ENCODE assay signal across 8 mouse cellular contexts in the genomic region with DNA sequence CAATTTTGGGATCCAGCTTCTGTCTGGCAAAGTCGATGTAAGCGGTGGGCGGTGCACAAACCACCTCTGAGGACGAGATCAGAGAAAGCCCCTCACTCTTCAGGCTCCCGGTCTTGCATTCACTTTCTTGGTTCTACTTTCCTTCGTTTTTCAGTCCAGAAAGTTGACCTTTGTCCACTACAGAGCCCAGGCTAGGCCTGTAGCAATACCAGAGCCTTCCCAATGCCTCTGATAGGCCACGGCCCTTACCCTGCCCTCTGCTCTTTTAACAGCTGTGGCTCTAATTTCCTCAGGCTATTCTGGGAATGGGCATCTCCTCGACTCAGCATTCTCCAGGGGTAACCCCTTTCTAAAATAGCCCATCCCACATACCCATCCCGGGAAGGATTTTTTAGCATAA. TPM values are rescaled to one million over a fixed set of nuclear protein-coding genes. Genes with fewer than 3 reads are reported as not detected.
A peak's percentile ranks its signal among the peaks of the same experiment; 100 is the strongest.
DNase-seq lines count a peak whose midpoint lies in the region; ATAC-seq and TF ChIP-seq lines count a peak whose summit lies in the region.

No protein-coding gene starts in this region.

- DNase-seq in kidney, adult 2 months, result peak; percentile 67
- no peak for DNase-seq in kidney, postnatal 14 days
- no peak for DNase-seq in hindbrain, postnatal 0 days (ENCODE audit: low spot score)
- no peak for DNase-seq in right cerebral cortex, postnatal 25 days
- DNase-seq in left cerebral cortex, adult 8-10 months (ENCODE audit: low spot score in 2 of 2), result no peak
- no peak for DNase-seq in ovary, adult 18-20 months (ENCODE audit: low spot score)

- 14% methylated on average over 9 of the region's 9 CpGs for WGBS in kidney, adult 2 months
- WGBS in embryonic facial prominence, embryonic 12.5 days, result 18% methylated on average over 9 of the region's 9 CpGs
- WGBS in hindbrain, postnatal 0 days, result 13% methylated on average over 9 of the region's 9 CpGs
- WGBS in midbrain, embryonic 15.5 days, result 18% methylated on average over 9 of the region's 9 CpGs

- H3K27me3 ChIP-seq in kidney, adult 2 months (replicated peaks; ENCODE audit: control insufficient read depth, insufficient read depth, low read length), result no peaks in the 10 kb centered on the region
- H3K27me3 ChIP-seq in embryonic facial prominence, embryonic 12.5 days, result no peaks in the 10 kb centered on the region
- no peaks in the 10 kb centered on the region for H3K27me3 ChIP-seq in hindbrain, postnatal 0 days (ENCODE audit: insufficient read depth, low read length)
- H3K27me3 ChIP-seq in midbrain, embryonic 15.5 days (replicated peaks), result no peaks in the 10 kb centered on the region

- peak overlapping the region; percentile 84 for H3K4me3 ChIP-seq in kidney, adult 2 months (ENCODE audit: insufficient read depth, low read depth, low read length)
- H3K4me3 ChIP-seq in embryonic facial prominence, embryonic 12.5 days, result peak overlapping the region; percentile 88
- H3K4me3 ChIP-seq in hindbrain, postnatal 0 days (ENCODE audit: low read length), result peak overlapping the region; percentile 64
- peak overlapping the region; percentile 59 for H3K4me3 ChIP-seq in midbrain, embryonic 15.5 days

- TF ChIP-seq POLR2A in kidney, adult 2 months (IDR thresholded peaks at IDR 0.05; ENCODE audit: low read depth, low read length), result no peak

- H3K9ac ChIP-seq in embryonic facial prominence, embryonic 12.5 days, result peak overlapping the region; percentile 91
- H3K9ac ChIP-seq in hindbrain, postnatal 0 days (replicated peaks; ENCODE audit: low read length), result peak overlapping the region; percentile 76
- peak overlapping the region; percentile 63 for H3K9ac ChIP-seq in midbrain, embryonic 15.5 days

- peaks cover 4% of the 10 kb centered on the region for H3K36me3 ChIP-seq in kidney, adult 2 months (ENCODE audit: control insufficient read depth, insufficient read depth, low read length)
- peaks cover 50% of the 10 kb centered on the region for H3K36me3 ChIP-seq in embryonic facial prominence, embryonic 12.5 days
- peaks cover 15% of the 10 kb centered on the region; the same call in 1 of the 2 replicates for H3K36me3 ChIP-seq in hindbrain, postnatal 0 days (ENCODE audit: insufficient read depth, low read length)
- H3K36me3 ChIP-seq in midbrain, embryonic 15.5 days (replicated peaks), result peaks cover 12% of the 10 kb centered on the region; the same call in 1 of the 2 replicates

- H3K9me3 ChIP-seq in embryonic facial prominence, embryonic 12.5 days, result no peaks in the 10 kb centered on the region
- H3K9me3 ChIP-seq in hindbrain, postnatal 0 days (ENCODE audit: low read length), result no peaks in the 10 kb centered on the region
- no peaks in the 10 kb centered on the region for H3K9me3 ChIP-seq in midbrain, embryonic 15.5 days

- peaks cover 20% of the 10 kb centered on the region for H3K4me1 ChIP-seq in kidney, adult 2 months (ENCODE audit: control insufficient read depth, insufficient read depth, low read length)
- H3K4me1 ChIP-seq in embryonic facial prominence, embryonic 12.5 days, result peaks cover 33% of the 10 kb centered on the region
- H3K4me1 ChIP-seq in hindbrain, postnatal 0 days (ENCODE audit: insufficient read depth, low read length), result peaks cover 21% of the 10 kb centered on the region
- peaks cover 39% of the 10 kb centered on the region for H3K4me1 ChIP-seq in midbrain, embryonic 15.5 days

- peak overlapping the region; percentile 49; the same call in 1 of the 2 replicates for H3K27ac ChIP-seq in kidney, adult 2 months (ENCODE audit: insufficient read depth, low read depth, low read length)
- H3K27ac ChIP-seq in embryonic facial prominence, embryonic 12.5 days, result peak overlapping the region; percentile 89
- peak overlapping the region; percentile 88; the same call in 1 of the 2 replicates for H3K27ac ChIP-seq in hindbrain, postnatal 0 days
- H3K27ac ChIP-seq in midbrain, embryonic 15.5 days, result peak overlapping the region; percentile 84

- TF ChIP-seq CTCF in kidney, adult 2 months (conservative IDR thresholded peaks at IDR 0.05; ENCODE audit: insufficient read depth, insufficient read length, low read depth, low read length), result no peak
- no peak for TF ChIP-seq CTCF in hindbrain, postnatal 0 days (IDR thresholded peaks at IDR 0.05; ENCODE audit: low read depth)

- H3K4me2 ChIP-seq in embryonic facial prominence, embryonic 12.5 days (replicated peaks), result peak overlapping the region; percentile 61
- peak overlapping the region; percentile 89 for H3K4me2 ChIP-seq in hindbrain, postnatal 0 days (ENCODE audit: low read depth, low read length)
- H3K4me2 ChIP-seq in midbrain, embryonic 15.5 days, result peak overlapping the region; percentile 87

- ATAC-seq in embryonic facial prominence, embryonic 12.5 days (ENCODE audit: insufficient number of reproducible peaks, insufficient read depth, low FRiP score, low TSS enrichment), result no peak
- no peak for ATAC-seq in hindbrain, postnatal 0 days
- ATAC-seq in midbrain, embryonic 15.5 days (replicated peaks), result no peak

RNA-seq across cellular contexts. Expression of a gene that starts 1.2 kb away (rescaled TPM):
- 1,044 and 1,055 TPM in 2 replicates for polyA plus RNA-seq in kidney, adult 2 months (2012; rRNA removed)
- 615 and 621 TPM in 2 replicates for polyA plus RNA-seq in embryonic facial prominence, embryonic 12.5 days (2016; fragmentation: Nextera tagmentation; extraction: Ambion mirVana)
- total RNA-seq in hindbrain, postnatal 0 days (2014; rRNA removed), result 506 and 525 TPM in 2 replicates
- 515 and 534 TPM in 2 replicates for polyA plus RNA-seq in hindbrain, postnatal 0 days (2015; fragmentation: Nextera tagmentation; extraction: Ambion mirVana)
- polyA plus RNA-seq in midbrain, embryonic 15.5 days (2015; fragmentation: Nextera tagmentation; extraction: Ambion mirVana), result 383 and 391 TPM in 2 replicates
- 100 to 1,000 TPM; 794 to 847 (median 813) TPM for total RNA-seq in left cerebral cortex, adult 8-10 months (2022)

RNA-seq across cellular contexts. Expression of a gene that starts 4.4 kb away (rescaled TPM):
- 33.7 and 36.7 TPM in 2 replicates for polyA plus RNA-seq in kidney, adult 2 months (2012; rRNA removed)
- polyA plus RNA-seq in embryonic facial prominence, embryonic 12.5 days (2016; fragmentation: Nextera tagmentation; extraction: Ambion mirVana), result 7.8 and 10.5 TPM in 2 replicates
- total RNA-seq in hindbrain, postnatal 0 days (2014; rRNA removed), result 7.3 and 8.7 TPM in 2 replicates
- 9.6 and 9.8 TPM in 2 replicates for polyA plus RNA-seq in hindbrain, postnatal 0 days (2015; fragmentation: Nextera tagmentation; extraction: Ambion mirVana)
- 8.8 and 10.1 TPM in 2 replicates for polyA plus RNA-seq in midbrain, embryonic 15.5 days (2015; fragmentation: Nextera tagmentation; extraction: Ambion mirVana)
- total RNA-seq in left cerebral cortex, adult 8-10 months (2022), result 1 to 10 TPM; 4.0 to 5.8 (median 5.0) TPM

RNA-seq across cellular contexts. Expression of a gene that starts 16.4 kb away (rescaled TPM):
- 66.2 and 74.0 TPM in 2 replicates for polyA plus RNA-seq in kidney, adult 2 months (2012; rRNA removed)
- 191 and 197 TPM in 2 replicates for polyA plus RNA-seq in embryonic facial prominence, embryonic 12.5 days (2016; fragmentation: Nextera tagmentation; extraction: Ambion mirVana)
- total RNA-seq in hindbrain, postnatal 0 days (2014; rRNA removed), result 222 and 233 TPM in 2 replicates
- polyA plus RNA-seq in hindbrain, postnatal 0 days (2015; fragmentation: Nextera tagmentation; extraction: Ambion mirVana), result 182 and 189 TPM in 2 replicates
- 233 and 234 TPM in 2 replicates for polyA plus RNA-seq in midbrain, embryonic 15.5 days (2015; fragmentation: Nextera tagmentation; extraction: Ambion mirVana)
- 100 to 1,000 TPM; 200 to 215 (median 204) TPM for total RNA-seq in left cerebral cortex, adult 8-10 months (2022)

RNA-seq across cellular contexts. Expression of a gene that starts 16.5 kb away (rescaled TPM):
- polyA plus RNA-seq in kidney, adult 2 months (2012; rRNA removed), result 4.2 and 4.3 TPM in 2 replicates
- 157 and 166 TPM in 2 replicates for polyA plus RNA-seq in embryonic facial prominence, embryonic 12.5 days (2016; fragmentation: Nextera tagmentation; extraction: Ambion mirVana)
- 34.7 and 39.9 TPM in 2 replicates for total RNA-seq in hindbrain, postnatal 0 days (2014; rRNA removed)
- polyA plus RNA-seq in hindbrain, postnatal 0 days (2015; fragmentation: Nextera tagmentation; extraction: Ambion mirVana), result 40.9 and 47.3 TPM in 2 replicates
- 23.2 and 32.9 TPM in 2 replicates for polyA plus RNA-seq in midbrain, embryonic 15.5 days (2015; fragmentation: Nextera tagmentation; extraction: Ambion mirVana)
- total RNA-seq in left cerebral cortex, adult 8-10 months (2022), result 1 to 10 TPM in 1 of 4 experiments, under 1 TPM in 3; 0.49 to 1.0 (median 0.80) TPM

RNA-seq across cellular contexts. Expression of a gene that starts 27.2 kb away (rescaled TPM):
- 0.16 and 0.41 TPM in 2 replicates for polyA plus RNA-seq in kidney, adult 2 months (2012; rRNA removed)
- 0.58 and 1.0 TPM in 2 replicates for polyA plus RNA-seq in embryonic facial prominence, embryonic 12.5 days (2016; fragmentation: Nextera tagmentation; extraction: Ambion mirVana)
- 0.68 and 0.72 TPM in 2 replicates for total RNA-seq in hindbrain, postnatal 0 days (2014; rRNA removed)
- polyA plus RNA-seq in hindbrain, postnatal 0 days (2015; fragmentation: Nextera tagmentation; extraction: Ambion mirVana), result 1.6 and 2.2 TPM in 2 replicates
- 2.6 and 2.8 TPM in 2 replicates for polyA plus RNA-seq in midbrain, embryonic 15.5 days (2015; fragmentation: Nextera tagmentation; extraction: Ambion mirVana)
- total RNA-seq in left cerebral cortex, adult 8-10 months (2022), result under 1 TPM in 3 of 4 experiments, not detected in 1; 0.20 to 0.87 (median 0.53) TPM
